Mouse (Mus musculus): Measurements from ENCODE around the gene Ppm1j.

DNA sequence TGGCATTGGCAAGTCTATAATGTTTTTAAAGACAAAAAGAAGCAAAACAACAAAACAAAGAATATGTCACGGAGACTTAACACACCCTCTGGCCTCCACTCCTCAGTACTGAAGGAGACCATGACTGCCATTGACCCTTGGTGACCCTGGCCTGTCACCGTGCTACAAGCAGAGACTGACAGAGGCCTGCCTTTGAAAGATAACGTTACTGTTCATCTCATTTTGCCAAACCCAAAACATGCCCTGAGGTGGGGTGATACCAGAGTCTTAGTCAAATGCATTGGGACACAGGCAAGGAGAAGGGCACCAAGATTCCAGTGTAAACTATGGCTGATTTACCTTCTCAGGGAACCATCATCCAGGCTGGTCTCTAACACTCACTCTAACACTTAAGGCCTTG is 11.7 kb upstream of the Ppm1j start:
- TF ChIP-seq GATA1 (IDR thresholded peaks at IDR 0.05; ENCODE audit: low read length) (no peak), TAL1 (IDR thresholded peaks at IDR 0.05; ENCODE audit: low read length) (no peak)
